Mouse (Mus musculus) erythroblast, embryonic 14.5 days (primary cell): ENCODE measurements around the gene Nf2.

ENCODE experiments used
- GATA1 ChIP-seq: IDR thresholded peaks from 2 replicates; pipeline ENCODE4 v1.6.1; 2012; ENCODE audit warnings: low read length, inconsistent platforms, mixed read lengths
- TAL1 ChIP-seq: IDR thresholded peaks from 3 replicates; pipeline ENCODE4 v1.6.1; 2012; ENCODE audit warnings: low read length, inconsistent platforms, mixed read lengths

DNA sequence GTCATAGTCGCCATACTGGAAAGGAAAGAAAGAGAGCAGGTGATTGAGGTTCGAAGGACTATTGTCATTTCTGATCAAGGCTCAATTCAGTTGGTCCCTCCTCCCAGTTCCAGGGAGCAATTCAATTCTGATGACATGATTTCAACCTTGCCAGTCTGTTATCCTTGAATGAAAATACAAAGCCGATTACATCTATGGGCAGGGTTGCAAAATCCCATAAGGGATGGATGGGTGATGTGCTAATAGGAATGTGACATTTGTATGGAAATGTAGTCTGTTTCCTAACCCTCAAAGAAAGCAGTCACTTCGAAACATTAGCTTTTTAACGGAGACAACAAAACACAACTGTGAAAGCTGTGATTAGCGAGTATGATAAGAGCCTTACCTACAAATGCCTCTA, 41.0 kb downstream of the Nf2 start:
- TF ChIP-seq TAL1 (no peak), GATA1 (no peak)
